Mouse (Mus musculus) thymus, postnatal 25 days (tissue): ENCODE results near the gene Alg12.

Experiments
- DNase-seq: peaks from one replicate; pipeline ENCODE4 v3.0.0; 2022

Gene Alg12

GRCm38 (mm10) chr15:88854969-88855830 is 36.1 kb upstream of the Alg12 start:
- DNase-seq: no peak

GRCm38 (mm10) chr15:88854119-88854968 is 35.2 kb upstream of the Alg12 start:
- DNase-seq: no peak

GRCm38 (mm10) chr15:88853106-88853505 is 34.0 kb upstream of the Alg12 start:
- no peak for DNase-seq

GRCm38 (mm10) chr15:88851507-88852149 is 32.5 kb upstream of the Alg12 start:
- no peak for DNase-seq

GRCm38 (mm10) chr15:88851076-88851475 is 32.0 kb upstream of the Alg12 start:
- no peak for DNase-seq

- DNase-seq: no peak
Observed at GRCm38 (mm10) chr15:88850146-88850826, 31.2 kb upstream of the Alg12 start.

- no peak for DNase-seq
Observed at GRCm38 (mm10) chr15:88849621-88850020, 30.5 kb upstream of the Alg12 start.

- DNase-seq: no peak
Observed at GRCm38 (mm10) chr15:88848661-88849060, 29.5 kb upstream of the Alg12 start.

- DNase-seq: no peak
Observed at GRCm38 (mm10) chr15:88844966-88845365, 25.8 kb upstream of the Alg12 start.

GRCm38 (mm10) chr15:88843486-88844097 is 24.5 kb upstream of the Alg12 start:
- DNase-seq: peak; percentile 11

GRCm38 (mm10) chr15:88842300-88842673 is 23.2 kb upstream of the Alg12 start:
- no peak for DNase-seq

- DNase-seq: no peak
Observed at GRCm38 (mm10) chr15:88841580-88842299, 22.6 kb upstream of the Alg12 start.

- DNase-seq: no peak
Observed at GRCm38 (mm10) chr15:88841160-88841559, 22.0 kb upstream of the Alg12 start.

GRCm38 (mm10) chr15:88840126-88840525 is 21.0 kb upstream of the Alg12 start:
- no peak for DNase-seq

GRCm38 (mm10) chr15:88839271-88839670 is 20.2 kb upstream of the Alg12 start:
- DNase-seq: no peak

GRCm38 (mm10) chr15:88837977-88838376 is 18.9 kb upstream of the Alg12 start:
- DNase-seq: no peak

GRCm38 (mm10) chr15:88837199-88837932 is 18.2 kb upstream of the Alg12 start:
- peak; percentile 40 for DNase-seq

GRCm38 (mm10) chr15:88836571-88836970 is 17.5 kb upstream of the Alg12 start:
- DNase-seq: no peak

- DNase-seq: no peak
Observed at GRCm38 (mm10) chr15:88836031-88836430, 16.9 kb upstream of the Alg12 start.

GRCm38 (mm10) chr15:88832536-88832935 is 13.4 kb upstream of the Alg12 start:
- DNase-seq: no peak

GRCm38 (mm10) chr15:88831482-88831881 is 12.4 kb upstream of the Alg12 start:
- no peak for DNase-seq
